Mouse (Mus musculus) gonadal fat pad, adult 2 months (tissue): ENCODE data around the gene Fez2. TPM values are rescaled to one million over a fixed set of nuclear protein-coding genes. Genes with fewer than 3 reads are reported as not detected.

Experiments used
- DNase-seq: peaks from one replicate; pipeline ENCODE4 v3.0.0-alpha.2; 2012; ENCODE audit warnings: low read depth
- polyA plus RNA-seq: library from polyadenylated mRNA; depleted of rRNA; stranded (reverse); fragments of >200 nt; gene quantifications from 2 replicates; pipeline ENCODE4 v1.2.3, GENCODE M21; 2012

The Fez2 gene
- polyA plus RNA-seq, 1 experiment: 35.7 TPM

GRCm38 (mm10) chr17:78408386-78408785 lies 9.6 kb downstream of the Fez2 start:
- no peak for DNase-seq

GRCm38 (mm10) chr17:78407581-78407980 lies 10.4 kb downstream of the Fez2 start:
- no peak for DNase-seq

GRCm38 (mm10) chr17:78406854-78407253 lies 11.1 kb downstream of the Fez2 start:
- DNase-seq: no peak

GRCm38 (mm10) chr17:78405336-78405735 lies 12.6 kb downstream of the Fez2 start:
- DNase-seq: no peak

- DNase-seq: no peak
These were observed 14.1 kb downstream of the Fez2 start for GRCm38 (mm10) chr17:78403804-78404203.

- no peak for DNase-seq
These were observed 14.7 kb downstream of the Fez2 start for GRCm38 (mm10) chr17:78403229-78403628.

- no peak for DNase-seq
These were observed 15.8 kb downstream of the Fez2 start for GRCm38 (mm10) chr17:78402174-78402573.

- DNase-seq: no peak
These were observed 16.2 kb downstream of the Fez2 start for GRCm38 (mm10) chr17:78401713-78402112.

GRCm38 (mm10) chr17:78401311-78401710 lies 16.6 kb downstream of the Fez2 start:
- no peak for DNase-seq

GRCm38 (mm10) chr17:78400130-78400840 lies 17.7 kb downstream of the Fez2 start:
- DNase-seq: no peak

GRCm38 (mm10) chr17:78392401-78393087 lies 25.4 kb downstream of the Fez2 start:
- DNase-seq: no peak

- DNase-seq: no peak
These were observed 28.4 kb downstream of the Fez2 start for GRCm38 (mm10) chr17:78389573-78389972.

GRCm38 (mm10) chr17:78388101-78388847 lies 29.7 kb downstream of the Fez2 start:
- DNase-seq: no peak

- DNase-seq: no peak
These were observed 30.3 kb downstream of the Fez2 start for GRCm38 (mm10) chr17:78387665-78388064.

- DNase-seq: no peak
These were observed 35.6 kb downstream of the Fez2 start for GRCm38 (mm10) chr17:78382321-78382720.

GRCm38 (mm10) chr17:78379730-78380245 lies 38.2 kb downstream of the Fez2 start:
- no peak for DNase-seq

GRCm38 (mm10) chr17:78379079-78379729 lies 38.7 kb downstream of the Fez2 start:
- DNase-seq: no peak

- DNase-seq: no peak
These were observed 41.4 kb downstream of the Fez2 start for GRCm38 (mm10) chr17:78376587-78376986.

- no peak for DNase-seq
These were observed 43.2 kb downstream of the Fez2 start for GRCm38 (mm10) chr17:78374756-78375155.

- no peak for DNase-seq
These were observed 44.1 kb downstream of the Fez2 start for GRCm38 (mm10) chr17:78373849-78374248.

- no peak for DNase-seq
These were observed 44.8 kb downstream of the Fez2 start for GRCm38 (mm10) chr17:78373174-78373573.

- no peak for DNase-seq
These were observed 47.5 kb downstream of the Fez2 start for GRCm38 (mm10) chr17:78370445-78370844.
